Mouse (Mus musculus) ES-Bruce4 (cell line): Measurements from ENCODE around the gene Hist1h4d.
A peak's percentile ranks its signal among the peaks of the same experiment; 100 is the strongest.

Source experiments
- CTCF ChIP-seq: IDR thresholded peaks from one replicate; pipeline ENCODE4 v1.8.1; 2011; ENCODE audit warnings: low read depth, low read length
- EP300 ChIP-seq: IDR thresholded peaks from 2 replicates; pipeline ENCODE4 v1.6.1; 2011; ENCODE audit warnings: low read depth, low read length; ENCODE audit not compliant: insufficient read depth
- POLR2A ChIP-seq: IDR thresholded peaks from one replicate; pipeline ENCODE4 v1.8.1; 2011; ENCODE audit warnings: low read length; ENCODE audit not compliant: insufficient read depth

DNA sequence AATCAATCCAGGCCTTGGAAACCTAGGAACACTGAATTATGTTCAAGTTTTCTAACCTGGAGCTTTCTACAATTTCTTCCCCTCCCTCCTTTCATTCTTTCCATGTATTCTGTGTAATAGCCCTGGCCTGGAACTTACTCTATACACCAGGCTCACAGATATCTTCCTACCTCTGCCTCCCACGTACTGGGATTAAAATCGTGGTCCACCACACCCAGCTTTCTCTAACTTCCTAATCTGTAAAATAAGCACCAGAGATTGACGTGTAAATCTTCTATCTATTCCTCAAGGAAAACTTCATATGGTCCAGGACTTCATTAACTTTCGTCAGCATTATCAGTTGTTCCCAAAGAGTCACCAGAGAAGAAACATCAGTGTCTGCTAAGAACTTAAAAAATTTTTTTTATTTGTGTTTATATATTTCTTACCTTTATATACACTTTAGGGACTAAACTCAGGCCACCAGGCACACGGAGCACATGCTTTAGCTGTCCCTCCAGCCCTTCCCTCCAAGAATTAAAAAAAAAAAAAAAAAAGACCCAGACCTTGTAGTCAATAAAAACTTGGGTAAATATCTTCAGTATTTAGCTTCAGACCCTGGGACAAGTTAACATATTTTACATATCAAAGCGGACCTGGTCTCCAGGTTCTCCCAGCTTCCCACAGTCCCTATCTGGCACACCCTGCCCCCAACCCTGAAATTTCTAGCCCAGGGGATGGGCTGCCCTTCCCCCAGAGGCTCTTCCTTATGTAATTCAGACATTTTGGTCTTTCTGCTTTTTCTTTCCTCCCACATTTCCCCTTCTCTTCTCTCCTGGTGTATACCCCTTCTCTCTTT lies 1.0 kb downstream of the Hist1h4d start:
- no peak for TF ChIP-seq CTCF
- TF ChIP-seq POLR2A, result no peak
- TF ChIP-seq EP300, result peak; percentile 74; the same call in 1 of the 2 replicates
